Mouse (Mus musculus) olfactory bulb, adult 2 months (tissue): ENCODE results near the gene Lrrc59.

Experiments
- CTCF ChIP-seq: fragments of 200-500 bp; IDR thresholded peaks from 2 replicates; pipeline ENCODE4 v1.5.1; 2012; ENCODE audit warnings: low read depth, mild to moderate bottlenecking, low read length, moderate library complexity; ENCODE audit not compliant: insufficient read depth
- POLR2A ChIP-seq: fragments of 200-500 bp; IDR thresholded peaks from 2 replicates; pipeline ENCODE4 v1.6.1; 2012; ENCODE audit warnings: mild to moderate bottlenecking, low read depth, low read length, moderate library complexity; ENCODE audit not compliant: insufficient read depth

GRCm38 (mm10) chr11:94687178-94687577 lies 57.6 kb downstream of the Lrrc59 start:
- no peak for TF ChIP-seq CTCF
- TF ChIP-seq POLR2A = no peak
